Mouse (Mus musculus): ENCODE results near the gene Bri3. TPM values are rescaled to one million over a fixed set of nuclear protein-coding genes. Genes with fewer than 3 reads are reported as not detected.

Bri3 gene
- total RNA-seq, 2 experiments from 2014 or later = 68.9 to 72.5 TPM

GRCm38 (mm10) chr5:144483659-144484375 lies 239.6 kb downstream of the Bri3 start:
- intact Hi-C loops (cut with DNase I) = no loop called here
- DNase-seq = no peak

- intact Hi-C loops (cut with DNase I) = no loop called here
- DNase-seq = no peak
Observed at GRCm38 (mm10) chr5:144491308-144491707, 247.1 kb downstream of the Bri3 start.

Other genes starting within 250 kb of the Bri3 start
- 10 to 100 TPM; 60.2 to 67.6 TPM for gene Ccz1, start 229.6 kb upstream of the Bri3 start, total RNA-seq (2021)
- gene Ocm, start 217.8 kb upstream of the Bri3 start, total RNA-seq (2021) = under 1 TPM in 1 of 2 experiments, not detected in 1; 0.93 TPM
- gene Lmtk2, start 144.0 kb upstream of the Bri3 start, total RNA-seq (2021) = 10 to 100 TPM; 87.1 to 89.8 TPM
- under 1 TPM; 0.38 to 0.42 TPM for gene Bhlha15, start 54.2 kb upstream of the Bri3 start, total RNA-seq (2021)
- gene Tecpr1, start 20.8 kb upstream of the Bri3 start, total RNA-seq (2021) = 10 to 100 TPM; 72.6 to 83.1 TPM
- under 1 TPM; 0.24 to 0.36 TPM for gene Baiap2l1, start 113.7 kb downstream of the Bri3 start, total RNA-seq (2021)

All from left cerebral cortex, postnatal 4 days (tissue).